Mouse (Mus musculus): ENCODE results near the gene Cpsf4l.

DNA sequence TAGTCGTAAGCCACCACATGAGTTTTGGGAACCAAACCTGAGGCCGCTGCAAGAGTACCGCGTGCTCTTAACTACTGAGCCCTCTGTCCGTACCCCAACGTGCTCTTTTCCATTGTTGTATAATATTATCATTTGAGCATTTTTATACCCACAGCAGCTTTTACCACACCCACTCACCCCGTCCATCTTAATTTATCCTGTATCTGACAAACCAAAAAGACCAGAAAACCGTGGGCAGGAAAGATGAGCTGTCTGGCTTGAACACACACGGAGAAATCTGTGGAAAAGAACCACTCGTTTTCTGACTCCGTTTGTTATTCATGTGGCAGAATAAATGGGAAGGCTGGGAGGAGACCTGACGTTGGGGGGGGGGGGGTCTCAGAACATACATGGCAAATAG lies 19.3 kb downstream of the Cpsf4l start:
- TF ChIP-seq GATA1 (IDR thresholded peaks at IDR 0.05; ENCODE audit: low read length), result no peak
- no peak for TF ChIP-seq TAL1 (IDR thresholded peaks at IDR 0.05; ENCODE audit: low read length)

All from erythroblast, embryonic 14.5 days (primary cell).